Mouse (Mus musculus): ENCODE measurements around the gene Commd4.

Gene Commd4

GRCm38 (mm10) chr9:57143212-57143611 lies 14.9 kb downstream of the Commd4 start:
- DNase-seq (ENCODE audit: extremely low read depth, insufficient read length, low spot score) = no peak

GRCm38 (mm10) chr9:57141417-57142353 lies 16.4 kb downstream of the Commd4 start:
- DNase-seq (ENCODE audit: extremely low read depth, insufficient read length, low spot score) = no peak

- no peak for DNase-seq (ENCODE audit: extremely low read depth, insufficient read length, low spot score)
These were observed 18.6 kb downstream of the Commd4 start for GRCm38 (mm10) chr9:57139571-57139970.

- no peak for DNase-seq (ENCODE audit: extremely low read depth, insufficient read length, low spot score)
These were observed 19.0 kb downstream of the Commd4 start for GRCm38 (mm10) chr9:57139110-57139509.

GRCm38 (mm10) chr9:57138507-57138906 lies 19.6 kb downstream of the Commd4 start:
- no peak for DNase-seq (ENCODE audit: extremely low read depth, insufficient read length, low spot score)

GRCm38 (mm10) chr9:57137777-57138176 lies 20.4 kb downstream of the Commd4 start:
- DNase-seq (ENCODE audit: extremely low read depth, insufficient read length, low spot score) = no peak

- DNase-seq (ENCODE audit: extremely low read depth, insufficient read length, low spot score) = no peak
These were observed 20.9 kb downstream of the Commd4 start for GRCm38 (mm10) chr9:57137246-57137645.

- DNase-seq (ENCODE audit: extremely low read depth, insufficient read length, low spot score) = peak; percentile 95
These were observed 27.3 kb downstream of the Commd4 start, which contains the start of gene Man2c1 for GRCm38 (mm10) chr9:57130577-57131433. TSS of gene Man2c1 (plus strand) at chr9:57130690.

- no peak for DNase-seq (ENCODE audit: extremely low read depth, insufficient read length, low spot score)
These were observed 28.5 kb downstream of the Commd4 start for GRCm38 (mm10) chr9:57129641-57130040.

GRCm38 (mm10) chr9:57117261-57117755 lies 40.8 kb downstream of the Commd4 start:
- no peak for DNase-seq (ENCODE audit: extremely low read depth, insufficient read length, low spot score)

Data from 3134 (cell line).